Mouse (Mus musculus) neural tube, embryonic 15.5 days (tissue): ENCODE measurements around the gene Ccdc33. TPM values are rescaled to one million over a fixed set of nuclear protein-coding genes. Genes with fewer than 3 reads are reported as not detected.

Experiments
- ATAC-seq: fragments of 200-750 bp; cut with Nextera tagmentation; 2 replicates; pipeline ENCODE4 v1.8.0; 2017; ENCODE audit warnings: mild to moderate bottlenecking, moderate TSS enrichment, moderate library complexity; ENCODE audit not compliant: low FRiP score
- H3K27ac ChIP-seq: fragments of 300-500 bp; sonication (generic); replicated peaks from 2 replicates; pipeline ENCODE4 v1.5.1; 2015; ENCODE audit warnings: mild to moderate bottlenecking, inconsistent platforms
- H3K27me3 ChIP-seq: fragments of 300-500 bp; sonication (generic); replicated peaks from 2 replicates; pipeline ENCODE4 v1.6.1; 2015; ENCODE audit warnings: inconsistent platforms
- H3K36me3 ChIP-seq: fragments of 300-500 bp; sonication (generic); 2 replicates; pipeline ENCODE4 v1.6.1; 2015; ENCODE audit warnings: inconsistent platforms
- H3K4me1 ChIP-seq: fragments of 300-500 bp; sonication (generic); 2 replicates; pipeline ENCODE4 v1.6.1; 2015; ENCODE audit warnings: inconsistent platforms
- H3K4me2 ChIP-seq: fragments of 300-500 bp; sonication (generic); 2 replicates; pipeline ENCODE4 v1.6.1; 2015; ENCODE audit warnings: inconsistent platforms, mild to moderate bottlenecking, moderate library complexity
- H3K4me3 ChIP-seq: fragments of 300-500 bp; sonication (generic); replicated peaks from 2 replicates; pipeline ENCODE4 v1.5.1; 2015; ENCODE audit warnings: mild to moderate bottlenecking, inconsistent platforms
- H3K9ac ChIP-seq: fragments of 300-500 bp; sonication (generic); replicated peaks from 2 replicates; pipeline ENCODE4 v1.6.1; 2015; ENCODE audit warnings: mild to moderate bottlenecking, inconsistent platforms
- H3K9me3 ChIP-seq: fragments of 300-500 bp; sonication (generic); replicated peaks from 2 replicates; pipeline ENCODE4 v1.6.1; 2016; ENCODE audit warnings: inconsistent platforms
- WGBS: fragments of 180-500 bp; shearing (Covaris S2); methylation state at CpG from one replicate; pipeline ENCODE4 v1.1.7; 2015; ENCODE audit warnings: mixed read lengths; 5-methylcytosine and 5-hydroxymethylcytosine counted together
- polyA plus RNA-seq: library from polyadenylated mRNA; unstranded; fragments of >200 nt; fragmentation: Nextera tagmentation; extraction: Ambion mirVana; gene quantifications from 2 replicates; pipeline ENCODE4 v1.2.1, GENCODE M21; 2015

Ccdc33 gene
- polyA plus RNA-seq, 1 experiment from 2014 or later = 0.13 TPM

DNA sequence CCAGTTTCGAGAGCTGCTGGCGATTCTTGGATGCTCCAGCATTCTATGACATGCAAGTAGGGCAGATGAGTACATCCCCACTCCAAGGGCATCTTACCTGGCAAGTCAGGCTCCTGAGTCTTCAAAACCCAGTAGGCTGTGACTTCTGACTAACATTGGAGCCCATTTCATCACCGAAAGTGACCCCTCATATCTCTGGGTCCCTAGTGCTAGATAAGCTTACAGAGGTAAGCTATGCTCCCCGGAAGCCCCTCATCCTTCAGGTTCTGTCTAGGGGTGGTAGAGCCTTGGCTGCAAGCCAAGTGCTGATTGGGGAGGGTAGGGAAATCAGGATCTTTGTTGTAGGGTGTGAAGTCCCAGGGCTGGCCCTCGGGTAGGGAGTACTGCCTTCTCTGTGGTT is 89.8 kb downstream of the Ccdc33 start:
- Histone ChIP-seq H3K27ac (no peak overlapping the region), H3K4me1 (no peaks in the 10 kb centered on the region), H3K4me2 (no peak overlapping the region), H3K4me3 (no peak overlapping the region), H3K9ac (no peak overlapping the region), H3K9me3 (no peaks in the 10 kb centered on the region), H3K27me3 (no peaks in the 10 kb centered on the region; the same call in none of the 2 replicates), H3K36me3 (no peaks in the 10 kb centered on the region)
- 68% methylated on average over 5 of the region's 5 CpGs for WGBS
- no peak for ATAC-seq

GRCm38 (mm10) chr9:58027426-58028180 is 91.0 kb downstream of the Ccdc33 start:
- Histone ChIP-seq H3K9ac (no peak overlapping the region), H3K9me3 (no peaks in the 10 kb centered on the region), H3K27me3 (no peaks in the 10 kb centered on the region; the same call in 1 of the 2 replicates), H3K27ac (no peak overlapping the region), H3K36me3 (no peaks in the 10 kb centered on the region), H3K4me1 (no peaks in the 10 kb centered on the region), H3K4me3 (no peak overlapping the region), H3K4me2 (no peak overlapping the region)
- 35% methylated on average over 2 of the region's 2 CpGs for WGBS
- no peak for ATAC-seq

DNA sequence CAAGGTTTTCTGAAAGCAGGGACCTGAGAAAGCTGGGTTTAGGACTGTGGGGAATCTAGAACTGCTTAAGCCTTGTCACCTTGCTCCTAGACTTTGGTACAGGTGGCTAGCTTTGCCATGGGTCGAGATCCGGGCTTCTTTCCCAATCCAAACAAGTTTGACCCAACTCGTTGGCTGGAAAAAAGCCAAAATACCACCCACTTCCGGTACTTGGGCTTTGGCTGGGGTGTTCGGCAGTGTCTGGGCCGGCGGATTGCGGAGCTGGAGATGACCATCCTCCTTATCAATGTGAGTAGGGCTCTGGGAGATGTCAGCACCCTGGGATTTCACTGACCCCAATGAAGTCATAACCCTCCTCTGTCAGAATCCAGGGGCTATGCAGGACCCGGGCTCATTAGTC is 92.6 kb downstream of the Ccdc33 start:
- no peak overlapping the region for H3K4me2 ChIP-seq
- no peak overlapping the region for H3K27ac ChIP-seq
- WGBS = 94% methylated on average over 9 of the region's 9 CpGs
- H3K36me3 ChIP-seq = no peaks in the 10 kb centered on the region
- H3K4me3 ChIP-seq = no peak overlapping the region
- no peaks in the 10 kb centered on the region for H3K27me3 ChIP-seq
- no peak for ATAC-seq
- no peaks in the 10 kb centered on the region for H3K4me1 ChIP-seq
- no peaks in the 10 kb centered on the region for H3K9me3 ChIP-seq
- no peak overlapping the region for H3K9ac ChIP-seq

- 82% methylated on average over 5 of the region's 5 CpGs for WGBS
Observed at GRCm38 (mm10) chr9:58018385-58018784, 100.2 kb downstream of the Ccdc33 start.

GRCm38 (mm10) chr9:58016962-58017361 is 101.7 kb downstream of the Ccdc33 start:
- Histone ChIP-seq H3K4me3 (no peak overlapping the region), H3K4me2 (no peak overlapping the region), H3K4me1 (no peaks in the 10 kb centered on the region), H3K9ac (no peak overlapping the region), H3K27ac (no peak overlapping the region), H3K27me3 (peaks cover 3% of the 10 kb centered on the region; the same call in 1 of the 2 replicates), H3K9me3 (no peaks in the 10 kb centered on the region), H3K36me3 (no peaks in the 10 kb centered on the region)
- WGBS = 79% methylated on average over 3 of the region's 3 CpGs
- no peak for ATAC-seq

More at GRCm38 (mm10) chr9:58018385-58018784, 100.2 kb downstream of the Ccdc33 start:
- no peak overlapping the region for H3K4me2 ChIP-seq
- no peaks in the 10 kb centered on the region for H3K4me1 ChIP-seq
- peaks cover 3% of the 10 kb centered on the region; the same call in 1 of the 2 replicates for H3K27me3 ChIP-seq
- no peaks in the 10 kb centered on the region for H3K9me3 ChIP-seq
- no peaks in the 10 kb centered on the region for H3K36me3 ChIP-seq
- ATAC-seq = no peak
- H3K9ac ChIP-seq = no peak overlapping the region
- no peak overlapping the region for H3K4me3 ChIP-seq
- H3K27ac ChIP-seq = no peak overlapping the region

DNA sequence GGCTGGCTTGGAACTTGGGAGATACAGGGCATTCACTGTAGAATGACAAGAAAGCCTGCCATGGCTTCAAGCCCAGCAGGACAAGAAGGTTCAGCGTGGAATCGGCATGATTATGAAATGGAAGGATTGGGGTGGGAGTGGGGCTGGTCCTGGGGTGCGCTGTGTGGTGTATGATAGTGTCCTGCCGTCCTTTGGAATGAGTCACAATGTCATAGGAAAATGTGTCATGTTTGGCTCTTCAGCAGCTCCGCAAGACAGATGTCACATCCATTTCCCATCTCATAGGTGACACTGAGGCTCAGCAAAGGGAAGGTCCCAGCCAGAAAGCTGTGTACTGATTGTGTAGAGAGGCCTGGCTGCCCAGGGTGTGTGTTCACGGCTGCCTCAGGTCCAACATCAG is 102.8 kb downstream of the Ccdc33 start:
- no peaks in the 10 kb centered on the region for H3K9me3 ChIP-seq
- H3K4me3 ChIP-seq = no peak overlapping the region
- H3K4me2 ChIP-seq = no peak overlapping the region
- peaks cover 3% of the 10 kb centered on the region; the same call in 1 of the 2 replicates for H3K27me3 ChIP-seq
- H3K9ac ChIP-seq = no peak overlapping the region
- no peaks in the 10 kb centered on the region for H3K4me1 ChIP-seq
- no peaks in the 10 kb centered on the region for H3K36me3 ChIP-seq
- no peak overlapping the region for H3K27ac ChIP-seq
- WGBS = 89% methylated on average over 6 of the region's 6 CpGs
- no peak for ATAC-seq

DNA sequence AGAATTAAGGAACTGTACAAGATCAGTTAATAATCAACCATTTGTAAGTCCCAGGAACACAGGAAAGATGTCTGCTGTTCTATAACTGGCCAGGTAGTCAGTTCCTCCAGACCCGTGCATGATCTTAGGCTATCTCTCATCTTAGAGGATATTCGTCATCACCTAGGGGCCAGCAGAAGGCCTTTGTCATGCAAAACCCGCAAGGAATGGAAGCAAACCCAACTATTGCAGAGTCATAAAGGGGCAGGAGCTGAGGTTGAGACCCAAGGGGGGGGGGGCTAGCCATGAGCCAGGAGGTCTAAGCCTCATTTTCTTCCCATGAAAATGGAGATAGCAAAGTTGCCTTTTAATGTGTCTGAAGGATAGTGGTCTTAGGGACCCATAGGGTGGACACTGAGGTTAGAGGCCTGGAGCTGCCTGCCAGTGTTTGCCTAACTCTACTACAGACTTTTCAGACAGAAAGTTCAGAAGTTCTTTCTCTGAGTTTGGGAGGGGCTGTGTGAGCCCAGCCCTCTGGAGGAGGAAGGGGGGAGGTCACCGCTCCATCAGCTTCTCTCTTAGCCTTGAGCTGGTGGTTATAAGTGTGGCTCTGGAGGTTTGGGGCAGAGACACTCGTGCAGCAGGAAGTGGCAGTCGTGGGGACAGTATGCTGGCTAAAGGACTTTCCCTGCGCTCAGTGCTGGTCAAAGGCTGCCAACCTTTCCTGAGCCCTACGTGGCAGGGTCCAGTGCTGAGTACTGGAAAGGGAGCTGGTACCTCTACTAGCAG is 104.0 kb downstream of the Ccdc33 start:
- H3K9ac ChIP-seq = no peak overlapping the region
- H3K27me3 ChIP-seq = no peaks in the 10 kb centered on the region
- peaks cover under 1% of the 10 kb centered on the region; the same call in 1 of the 2 replicates for H3K4me1 ChIP-seq
- H3K4me2 ChIP-seq = no peak overlapping the region
- no peak overlapping the region for H3K4me3 ChIP-seq
- H3K27ac ChIP-seq = no peak overlapping the region
- no peaks in the 10 kb centered on the region for H3K9me3 ChIP-seq
- no peak for ATAC-seq
- WGBS = 61% methylated on average over 8 of the region's 8 CpGs
- no peaks in the 10 kb centered on the region for H3K36me3 ChIP-seq

GRCm38 (mm10) chr9:58012935-58013334 is 105.7 kb downstream of the Ccdc33 start:
- no peak for ATAC-seq
- no peak overlapping the region for H3K9ac ChIP-seq
- no peaks in the 10 kb centered on the region for H3K9me3 ChIP-seq
- H3K4me1 ChIP-seq = peaks cover 15% of the 10 kb centered on the region
- H3K36me3 ChIP-seq = no peaks in the 10 kb centered on the region
- WGBS = 47% methylated on average over 2 of the region's 2 CpGs
- no peak overlapping the region for H3K4me2 ChIP-seq
- H3K27ac ChIP-seq = no peak overlapping the region
- H3K4me3 ChIP-seq = no peak overlapping the region
- H3K27me3 ChIP-seq = no peaks in the 10 kb centered on the region

DNA sequence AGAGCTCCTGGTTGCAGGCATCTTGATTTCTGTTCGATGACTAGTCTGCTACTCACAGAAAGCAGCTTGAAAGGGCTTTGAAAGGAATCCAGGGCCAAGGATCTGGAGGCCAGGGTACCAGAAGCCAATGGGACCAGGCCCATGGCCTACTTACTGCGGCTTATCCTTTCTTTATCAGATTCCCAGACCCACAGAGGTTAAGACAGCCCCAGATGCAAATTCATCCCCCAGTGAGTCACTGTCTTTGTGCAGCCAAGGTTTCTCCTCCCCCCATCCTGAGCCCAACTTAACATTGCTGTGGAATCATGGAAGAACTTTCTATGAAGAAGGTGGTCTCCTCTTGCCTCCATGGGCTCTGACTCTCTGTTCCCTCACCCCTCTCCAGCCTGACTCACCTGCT is 106.1 kb downstream of the Ccdc33 start:
- no peak for ATAC-seq
- Histone ChIP-seq H3K4me1 (peaks cover 15% of the 10 kb centered on the region), H3K9me3 (no peaks in the 10 kb centered on the region), H3K36me3 (no peaks in the 10 kb centered on the region), H3K4me3 (no peak overlapping the region), H3K27ac (no peak overlapping the region), H3K4me2 (no peak overlapping the region), H3K9ac (no peak overlapping the region), H3K27me3 (no peaks in the 10 kb centered on the region)
- WGBS = 87% methylated on average over 2 of the region's 2 CpGs

- Histone ChIP-seq H3K9ac (no peak overlapping the region), H3K27ac (no peak overlapping the region), H3K36me3 (no peaks in the 10 kb centered on the region), H3K27me3 (no peaks in the 10 kb centered on the region), H3K4me3 (no peak overlapping the region), H3K4me1 (peaks cover 15% of the 10 kb centered on the region), H3K4me2 (no peak overlapping the region), H3K9me3 (no peaks in the 10 kb centered on the region)
- 82% methylated on average over 8 of the region's 8 CpGs for WGBS
- ATAC-seq = no peak
Observed at GRCm38 (mm10) chr9:58011552-58011951, 107.1 kb downstream of the Ccdc33 start.

GRCm38 (mm10) chr9:58011027-58011426 is 107.6 kb downstream of the Ccdc33 start:
- 46% methylated on average over 7 of the region's 7 CpGs for WGBS

DNA sequence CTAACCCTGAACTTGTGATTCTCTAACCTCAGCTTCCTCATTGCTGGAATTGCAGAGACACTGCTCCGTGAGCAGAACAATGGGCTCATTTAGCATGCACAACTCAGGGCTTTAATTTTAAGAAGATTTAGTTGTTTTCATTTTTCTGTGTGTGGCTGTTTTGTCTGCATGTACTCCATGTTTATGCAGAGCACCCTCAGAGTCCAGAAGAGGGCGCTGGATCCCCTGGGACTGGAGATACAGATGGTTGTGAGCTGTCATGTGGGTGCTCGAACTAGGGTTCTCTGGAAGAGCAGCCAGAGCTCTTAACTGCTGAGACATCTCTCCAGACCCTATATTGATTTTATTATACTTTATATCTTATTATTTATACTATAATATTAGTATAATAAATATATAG is 109.0 kb downstream of the Ccdc33 start:
- no peaks in the 10 kb centered on the region for H3K9me3 ChIP-seq
- H3K4me2 ChIP-seq = no peak overlapping the region
- ATAC-seq = no peak
- peaks cover 15% of the 10 kb centered on the region for H3K4me1 ChIP-seq
- no peaks in the 10 kb centered on the region for H3K27me3 ChIP-seq
- no peaks in the 10 kb centered on the region for H3K36me3 ChIP-seq
- H3K27ac ChIP-seq = peak overlapping the region; percentile 58; the same call in 1 of the 2 replicates
- no peak overlapping the region for H3K4me3 ChIP-seq
- no peak overlapping the region for H3K9ac ChIP-seq
- WGBS = 45% methylated on average over 3 of the region's 3 CpGs

More at GRCm38 (mm10) chr9:58011027-58011426, 107.6 kb downstream of the Ccdc33 start:
- ATAC-seq = no peak
- Histone ChIP-seq H3K4me1 (peaks cover 15% of the 10 kb centered on the region), H3K9ac (no peak overlapping the region), H3K36me3 (no peaks in the 10 kb centered on the region), H3K27me3 (no peaks in the 10 kb centered on the region), H3K27ac (no peak overlapping the region), H3K4me2 (no peak overlapping the region), H3K4me3 (no peak overlapping the region), H3K9me3 (no peaks in the 10 kb centered on the region)
